Mouse (Mus musculus) cerebellum, adult 2 months (tissue): ENCODE data around the gene Tfip11. TPM values are rescaled to one million over a fixed set of nuclear protein-coding genes. Genes with fewer than 3 reads are reported as not detected.
A peak's percentile ranks its signal among the peaks of the same experiment; 100 is the strongest.
"Not testable (repeated sequence)": the region's sequence is repeated elsewhere in the genome, so short reads cannot be mapped to it uniquely, and the experiment has no call there.

Source experiments
- DNase-seq, 2 experiments: peaks; one replicate each; pipeline ENCODE4 v3.0.0; 2021
- H3K27ac ChIP-seq: fragments of 200-500 bp; 2 replicates; pipeline ENCODE4 v1.5.1; 2012; ENCODE audit warnings: low read length, control low read depth, inconsistent platforms; ENCODE audit not compliant: insufficient read depth
- H3K27me3 ChIP-seq: fragments of 200-500 bp; 2 replicates; pipeline ENCODE4 v1.6.1; 2012; ENCODE audit warnings: inconsistent platforms, mild to moderate bottlenecking, low read length, moderate library complexity; ENCODE audit not compliant: control insufficient read depth, insufficient read depth
- H3K4me1 ChIP-seq: fragments of 200-500 bp; 2 replicates; pipeline ENCODE4 v1.6.1; 2011; ENCODE audit warnings: low read length; ENCODE audit not compliant: control insufficient read depth, insufficient read depth
- H3K4me3 ChIP-seq: fragments of 200-500 bp; replicated peaks from 2 replicates; pipeline ENCODE3; 2011; ENCODE audit warnings: mild to moderate bottlenecking, low read depth, low read length, control low read depth; ENCODE audit not compliant: insufficient read depth
- CTCF ChIP-seq: fragments of 200-500 bp; IDR thresholded peaks from 2 replicates; pipeline ENCODE4 v1.5.1; 2011; ENCODE audit warnings: low read depth, mild to moderate bottlenecking, control low read depth, low read length, moderate library complexity, borderline replicate concordance; ENCODE audit not compliant: insufficient read depth
- POLR2A ChIP-seq: fragments of 200-500 bp; IDR thresholded peaks from 2 replicates; pipeline ENCODE4 v1.6.1; 2011; ENCODE audit warnings: low read length, control low read depth, borderline replicate concordance; ENCODE audit not compliant: insufficient read depth
- WGBS: fragments of 180-500 bp; shearing (Covaris S2); methylation state at CpG from one replicate; pipeline ENCODE4 v1.1.7; 2018; 5-methylcytosine and 5-hydroxymethylcytosine counted together
- polyA plus RNA-seq: library from polyadenylated mRNA; depleted of rRNA; stranded (reverse); fragments of >200 nt; gene quantifications from 2 replicates; pipeline ENCODE4 v1.2.3, GENCODE M21; 2012

Tfip11 gene
- polyA plus RNA-seq, 1 experiment, result 48.2 TPM

DNA sequence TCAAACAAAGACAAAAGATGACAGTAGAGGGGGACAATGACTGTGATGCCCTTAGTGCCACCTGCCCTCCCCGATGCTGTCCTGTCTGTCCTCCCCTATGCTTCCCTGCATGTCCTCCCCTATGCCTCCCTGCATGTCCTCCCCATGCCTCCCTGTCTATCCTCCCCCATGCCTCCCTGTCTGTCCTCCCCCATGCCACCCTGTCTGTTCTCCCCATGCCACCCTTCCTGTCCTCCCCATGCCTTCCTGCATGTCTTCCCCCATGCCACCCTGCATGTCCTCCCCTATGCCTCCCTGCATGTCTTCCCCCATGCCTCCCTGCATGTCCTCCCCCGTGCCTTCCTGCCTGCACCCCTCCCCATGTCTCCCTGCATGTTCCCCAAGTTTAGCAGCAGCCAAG lies 26.0 kb upstream of the Tfip11 start:
- no peak overlapping the region for H3K4me3 ChIP-seq
- DNase-seq, result no peak
- WGBS, result 82% methylated on average over 2 of the region's 2 CpGs
- no peaks in the 10 kb centered on the region for H3K27me3 ChIP-seq
- no peak overlapping the region for H3K27ac ChIP-seq
- H3K4me1 ChIP-seq, result peaks cover 20% of the 10 kb centered on the region
- TF ChIP-seq CTCF (no peak), POLR2A (no peak)

DNA sequence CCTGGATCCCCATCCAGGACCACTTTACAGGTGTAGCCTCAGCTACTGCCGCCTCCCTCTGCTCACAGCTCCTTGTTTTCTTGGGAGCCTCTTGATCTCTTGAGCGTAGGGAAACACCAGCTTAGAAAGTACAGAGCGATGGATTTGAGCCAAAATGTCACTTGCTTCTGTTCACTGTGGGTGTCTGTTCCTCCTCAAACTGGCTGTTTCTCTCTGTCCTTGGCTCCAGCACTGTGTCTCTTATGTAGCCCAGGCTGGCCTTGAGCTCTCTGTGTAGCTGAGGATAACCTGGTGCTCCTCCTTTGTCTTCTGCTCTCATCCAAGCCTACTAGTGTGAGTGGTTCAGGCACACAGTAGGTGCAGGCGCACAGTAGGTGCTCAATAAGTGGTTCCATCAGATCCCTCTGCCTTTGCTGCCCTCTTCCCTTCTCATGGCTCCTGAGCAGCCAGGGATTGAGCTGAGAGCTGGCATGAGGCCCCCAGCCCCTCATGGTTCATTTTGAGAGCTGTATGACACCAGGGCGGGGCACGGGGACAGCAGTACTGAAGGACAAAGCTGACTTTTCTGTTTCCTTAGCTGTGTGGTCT lies 25.3 kb upstream of the Tfip11 start:
- TF ChIP-seq POLR2A (no peak), CTCF (no peak)
- DNase-seq, result no peak
- WGBS, result 79% methylated on average over 6 of the region's 6 CpGs
- H3K27ac ChIP-seq, result no peak overlapping the region
- H3K27me3 ChIP-seq, result no peaks in the 10 kb centered on the region
- no peak overlapping the region for H3K4me3 ChIP-seq
- peaks cover 26% of the 10 kb centered on the region for H3K4me1 ChIP-seq

DNA sequence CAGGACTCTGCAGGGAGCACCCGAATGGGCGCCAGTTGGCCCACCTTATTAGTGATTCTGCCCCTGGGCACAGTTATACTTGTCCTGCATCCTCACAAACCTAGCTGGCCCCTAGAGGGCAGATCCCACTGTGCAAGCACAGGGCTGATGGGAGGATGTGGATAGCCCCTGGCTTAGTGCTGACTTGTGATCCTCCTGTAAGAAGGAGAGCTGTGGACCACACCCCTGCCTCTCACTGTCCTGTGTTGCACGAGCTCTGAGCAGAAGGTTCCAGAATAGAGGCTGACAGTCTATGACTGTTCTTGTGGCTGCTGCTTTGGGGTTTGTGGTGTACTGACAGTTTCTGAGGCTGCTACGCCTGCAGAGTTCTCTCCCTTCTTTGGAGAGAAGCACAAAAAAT lies 24.5 kb upstream of the Tfip11 start:
- DNase-seq, result no peak
- TF ChIP-seq CTCF (no peak), POLR2A (no peak)
- no peaks in the 10 kb centered on the region for H3K27me3 ChIP-seq
- H3K4me1 ChIP-seq, result peaks cover 32% of the 10 kb centered on the region
- no peak overlapping the region for H3K27ac ChIP-seq
- no peak overlapping the region for H3K4me3 ChIP-seq
- WGBS, result 89% methylated on average over 4 of the region's 4 CpGs

DNA sequence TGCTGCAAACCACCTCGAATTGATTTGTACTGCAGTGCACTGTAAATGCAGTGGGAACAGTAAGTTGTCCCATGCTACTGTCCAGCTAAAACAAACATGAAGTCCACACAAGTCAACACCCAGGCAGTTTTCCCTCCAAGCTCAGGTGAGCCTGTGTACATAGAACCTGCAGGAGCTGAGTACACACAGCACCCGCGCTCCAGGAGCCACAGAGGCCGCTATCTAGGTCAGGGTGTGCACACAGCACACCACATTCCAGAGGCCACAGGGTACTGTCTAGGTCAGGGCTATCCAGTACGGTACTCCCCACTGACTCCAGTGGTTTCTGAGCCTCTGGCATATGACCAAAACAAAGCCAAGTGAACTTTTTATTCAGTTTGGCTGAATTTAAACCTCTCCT lies 23.8 kb upstream of the Tfip11 start:
- no peaks in the 10 kb centered on the region for H3K27me3 ChIP-seq
- no peak overlapping the region for H3K27ac ChIP-seq
- TF ChIP-seq CTCF (no peak), POLR2A (no peak)
- peaks cover 29% of the 10 kb centered on the region for H3K4me1 ChIP-seq
- DNase-seq, result no peak
- WGBS, result 89% methylated on average over 5 of the region's 5 CpGs
- no peak overlapping the region for H3K4me3 ChIP-seq

DNA sequence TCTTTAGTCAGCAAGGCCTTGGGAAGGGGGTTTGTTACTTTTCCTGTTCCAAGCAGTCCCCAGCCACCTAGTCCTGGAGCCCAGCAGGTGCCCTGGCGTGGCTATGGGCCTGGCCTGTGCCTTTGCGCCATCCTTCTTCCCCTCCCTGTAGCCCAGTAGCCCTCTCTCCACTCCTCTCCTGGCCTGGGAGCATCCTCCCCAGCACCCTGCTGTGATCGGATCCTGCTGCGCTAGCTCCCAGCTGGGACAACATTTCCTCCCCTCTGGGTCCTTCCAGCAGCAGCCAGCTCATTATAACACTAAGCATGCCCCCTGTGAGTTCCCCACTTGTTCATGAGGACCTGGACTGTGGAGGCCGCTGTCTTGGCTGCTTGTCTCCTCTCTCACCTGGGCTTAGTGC lies 20.3 kb upstream of the Tfip11 start:
- 22% methylated on average over 5 of the region's 5 CpGs for WGBS
- Histone ChIP-seq H3K4me3 (no peak overlapping the region), H3K27ac (0 out of 2 replicates have a peak overlapping the region, but pooled peaks have one; percentile 19), H3K4me1 (peaks cover 12% of the 10 kb centered on the region), H3K27me3 (no peaks in the 10 kb centered on the region)
- TF ChIP-seq CTCF (no peak), POLR2A (no peak)
- no peak for DNase-seq

DNA sequence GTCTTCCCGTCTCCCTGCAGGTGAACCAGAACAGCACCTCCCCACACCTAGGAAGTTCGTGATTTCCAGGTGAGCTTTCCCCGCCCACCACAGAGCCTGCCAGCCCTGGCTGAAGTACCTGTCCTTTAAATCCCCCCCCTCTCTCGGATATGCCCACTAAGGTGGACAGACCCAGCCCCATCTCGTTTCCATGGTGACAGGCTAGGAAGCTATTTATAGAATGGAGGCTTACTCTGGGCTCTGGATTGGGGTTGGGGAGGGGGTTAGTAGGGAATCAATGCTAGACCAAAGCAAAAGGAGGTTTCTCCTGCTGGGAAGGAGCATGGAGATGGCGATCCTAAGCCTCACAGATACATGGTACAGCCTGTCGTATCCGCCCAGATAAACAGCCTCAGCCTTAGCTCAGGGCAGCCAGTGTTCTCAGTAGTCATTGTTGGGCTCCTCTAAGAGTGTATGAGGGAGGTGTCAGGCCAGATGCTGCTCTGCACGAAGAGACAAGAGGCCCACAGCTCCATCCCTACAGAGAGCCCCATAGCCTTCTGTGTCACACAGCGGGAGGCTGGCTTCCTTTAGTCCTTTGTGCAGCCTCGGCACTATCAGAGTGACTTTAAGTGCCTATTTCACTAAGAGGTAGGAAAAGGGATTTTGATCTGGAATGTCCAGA lies 12.8 kb upstream of the Tfip11 start:
- no peaks in the 10 kb centered on the region for H3K27me3 ChIP-seq
- no peak overlapping the region for H3K4me3 ChIP-seq
- no peaks in the 10 kb centered on the region for H3K4me1 ChIP-seq
- DNase-seq, result no peak
- TF ChIP-seq CTCF, result no peak
- H3K27ac ChIP-seq, result no peak overlapping the region
- WGBS, result 55% methylated on average over 11 of the region's 11 CpGs

DNA sequence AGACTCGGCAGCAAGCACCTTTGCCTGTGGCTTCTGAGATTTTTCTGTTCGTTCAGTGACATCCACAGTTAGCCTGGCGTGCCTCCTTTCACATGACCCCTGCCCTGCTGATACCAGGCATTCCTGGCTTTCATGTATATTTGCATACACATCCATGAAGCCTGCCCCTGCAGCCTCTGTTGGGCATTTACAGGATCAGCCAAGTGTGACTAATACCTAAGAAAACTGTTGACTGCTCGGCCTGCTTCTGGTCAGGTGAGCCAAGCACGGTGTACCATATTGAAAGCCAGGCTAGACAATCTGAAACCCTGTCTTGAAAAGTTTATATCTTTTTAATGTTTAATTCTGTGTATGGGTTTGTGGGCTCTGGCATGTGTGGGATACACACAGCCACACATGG lies 9.7 kb upstream of the Tfip11 start:
- H3K4me3 ChIP-seq, result no peak overlapping the region
- H3K27me3 ChIP-seq, result no peaks in the 10 kb centered on the region
- DNase-seq, result no peak
- no peak for TF ChIP-seq POLR2A
- no peak for TF ChIP-seq CTCF
- WGBS, result 68% methylated on average over 5 of the region's 5 CpGs
- H3K27ac ChIP-seq, result no peak overlapping the region
- H3K4me1 ChIP-seq, result peaks cover 9% of the 10 kb centered on the region

DNA sequence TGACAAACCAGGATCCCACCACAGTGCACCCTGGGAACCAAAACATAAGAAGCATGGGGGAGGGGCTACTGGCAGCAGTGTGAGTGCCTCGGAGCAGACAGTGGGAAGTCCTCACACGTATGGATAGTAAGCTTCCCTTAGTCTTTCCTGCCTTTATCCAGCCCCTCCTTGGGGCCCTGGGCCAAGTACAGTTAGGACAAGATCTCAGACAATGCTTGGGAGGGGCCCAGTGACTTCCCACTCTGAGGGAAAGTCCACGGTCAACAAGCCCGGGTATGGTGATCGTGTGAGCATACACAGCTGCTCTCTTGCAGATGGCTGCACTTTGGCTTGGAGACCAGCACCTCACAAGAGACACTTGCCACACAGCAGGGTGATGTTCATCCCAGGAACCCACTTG lies 8.8 kb upstream of the Tfip11 start:
- WGBS, result 25% methylated on average over 5 of the region's 5 CpGs
- H3K27me3 ChIP-seq, result no peaks in the 10 kb centered on the region
- DNase-seq, result no peak
- no peak overlapping the region for H3K4me3 ChIP-seq
- TF ChIP-seq CTCF, result no peak
- TF ChIP-seq POLR2A, result no peak
- H3K4me1 ChIP-seq, result peaks cover 11% of the 10 kb centered on the region
- no peak overlapping the region for H3K27ac ChIP-seq

DNA sequence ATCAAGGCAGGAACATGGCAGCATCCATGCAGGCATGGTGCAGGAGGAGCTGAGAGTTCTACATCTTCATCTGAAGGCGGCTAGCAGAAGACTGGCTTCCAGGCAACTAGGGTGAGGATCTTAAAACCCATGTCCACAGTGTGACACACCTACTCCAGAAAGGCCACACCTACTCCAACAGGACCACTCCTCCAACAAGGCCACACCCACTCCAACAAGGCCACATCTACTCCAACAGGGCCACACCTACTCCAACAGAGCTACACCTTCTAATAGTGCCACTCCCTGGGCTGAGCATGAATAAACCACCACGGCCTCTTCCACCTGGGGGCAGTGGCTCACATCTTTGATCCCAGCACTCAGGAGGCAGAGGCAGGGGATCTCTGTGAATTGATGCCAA lies 6.8 kb upstream of the Tfip11 start:
- H3K27ac ChIP-seq, DNase-seq, H3K27me3 ChIP-seq, H3K4me3 ChIP-seq: not testable (repeated sequence)
- 77% methylated on average over 2 of the region's 2 CpGs for WGBS
- H3K4me1 ChIP-seq, result peaks cover 11% of the 10 kb centered on the region
